Mouse (Mus musculus): Measurements from ENCODE around the gene Upk3bl. TPM values are rescaled to one million over a fixed set of nuclear protein-coding genes. Genes with fewer than 3 reads are reported as not detected.
"Not testable (repeated sequence)": the region's sequence is repeated elsewhere in the genome, so short reads cannot be mapped to it uniquely, and the experiment has no call there.

Upk3bl gene
- polyA plus RNA-seq, 1 experiment from 2014 or later, result not detected

GRCm38 (mm10) chr5:136095089-136095488 is 40.8 kb downstream of the Upk3bl start:
- H3K4me3 ChIP-seq, result no peak overlapping the region
- 72% methylated on average over 7 of the region's 7 CpGs for WGBS

GRCm38 (mm10) chr5:136098536-136098935 is 44.2 kb downstream of the Upk3bl start:
- H3K4me1 ChIP-seq (replicated peaks), result peaks cover 15% of the 10 kb centered on the region
- H3K36me3 ChIP-seq, result no peaks in the 10 kb centered on the region
- ATAC-seq (ENCODE audit: low FRiP score), result no peak
- H3K9me3 ChIP-seq, result no peaks in the 10 kb centered on the region
- peaks cover 26% of the 10 kb centered on the region for H3K27me3 ChIP-seq
- no peak overlapping the region for H3K9ac ChIP-seq
- H3K4me2 ChIP-seq, result no peak overlapping the region
- H3K27ac ChIP-seq, result no peak overlapping the region
- 88% methylated on average over 10 of the region's 10 CpGs for WGBS
- H3K4me3 ChIP-seq, result no peak overlapping the region

More at GRCm38 (mm10) chr5:136095089-136095488, 40.8 kb downstream of the Upk3bl start:
- H3K4me2 ChIP-seq, result no peak overlapping the region
- H3K4me1 ChIP-seq (replicated peaks), result 0 out of 2 replicates have a peak, but pooled peaks cover 3% of the 10 kb centered on the region
- H3K27me3 ChIP-seq, result peaks cover 16% of the 10 kb centered on the region; the same call in 1 of the 2 replicates
- H3K36me3 ChIP-seq, result no peaks in the 10 kb centered on the region
- no peak overlapping the region for H3K9ac ChIP-seq
- H3K9me3 ChIP-seq, result no peaks in the 10 kb centered on the region
- no peak for ATAC-seq (ENCODE audit: low FRiP score)
- no peak overlapping the region for H3K27ac ChIP-seq

GRCm38 (mm10) chr5:136102099-136102820 is 48.0 kb downstream of the Upk3bl start:
- ATAC-seq (ENCODE audit: low FRiP score), result peak; percentile 87
- 5% methylated on average over 41 of the region's 41 CpGs for WGBS

GRCm38 (mm10) chr5:136104511-136104910 is 50.2 kb downstream of the Upk3bl start:
- Histone ChIP-seq H3K27me3 (peaks cover 46% of the 10 kb centered on the region), H3K36me3 (peaks cover 4% of the 10 kb centered on the region; the same call in 1 of the 2 replicates), H3K4me3 (no peak overlapping the region), H3K9me3 (0 out of 2 replicates have a peak, but pooled peaks cover 5% of the 10 kb centered on the region), H3K27ac (no peak overlapping the region), H3K9ac (no peak overlapping the region), H3K4me2 (no peak overlapping the region), H3K4me1 (replicated peaks) (peaks cover 12% of the 10 kb centered on the region)
- 92% methylated on average over 5 of the region's 5 CpGs for WGBS
- no peak for ATAC-seq (ENCODE audit: low FRiP score)

More at GRCm38 (mm10) chr5:136102099-136102820, 48.0 kb downstream of the Upk3bl start:
- peak overlapping the region; percentile 60 for H3K27ac ChIP-seq
- H3K9me3 ChIP-seq, result 0 out of 2 replicates have a peak, but pooled peaks cover 5% of the 10 kb centered on the region
- peaks cover 4% of the 10 kb centered on the region; the same call in 1 of the 2 replicates for H3K36me3 ChIP-seq
- H3K4me1 ChIP-seq (replicated peaks), result peaks cover 12% of the 10 kb centered on the region
- H3K9ac ChIP-seq, result peak overlapping the region; percentile 70
- H3K4me3 ChIP-seq, result peak overlapping the region; percentile 44
- H3K27me3 ChIP-seq, result peaks cover 44% of the 10 kb centered on the region
- H3K4me2 ChIP-seq, result peak overlapping the region; percentile 75

- WGBS, result 55% methylated on average over 2 of the region's 2 CpGs
- Histone ChIP-seq H3K36me3 (peaks cover 4% of the 10 kb centered on the region; the same call in 1 of the 2 replicates), H3K4me3 (no peak overlapping the region), H3K9ac (no peak overlapping the region), H3K9me3 (0 out of 2 replicates have a peak, but pooled peaks cover 5% of the 10 kb centered on the region), H3K27me3 (peaks cover 20% of the 10 kb centered on the region), H3K4me2 (no peak overlapping the region), H3K27ac (no peak overlapping the region), H3K4me1 (replicated peaks) (no peaks in the 10 kb centered on the region)
- no peak for ATAC-seq (ENCODE audit: low FRiP score)
Observed at GRCm38 (mm10) chr5:136108486-136108885, 54.2 kb downstream of the Upk3bl start.

- no peak for ATAC-seq (ENCODE audit: low FRiP score)
- peaks cover 16% of the 10 kb centered on the region; the same call in 1 of the 2 replicates for H3K27me3 ChIP-seq
- no peak overlapping the region for H3K27ac ChIP-seq
- 89% methylated on average over 3 of the region's 3 CpGs for WGBS
- H3K9ac ChIP-seq, result no peak overlapping the region
- H3K4me2 ChIP-seq, result no peak overlapping the region
- peaks cover 4% of the 10 kb centered on the region; the same call in 1 of the 2 replicates for H3K36me3 ChIP-seq
- H3K9me3 ChIP-seq, result 0 out of 2 replicates have a peak, but pooled peaks cover 5% of the 10 kb centered on the region
- H3K4me1 ChIP-seq (replicated peaks), result no peaks in the 10 kb centered on the region
- H3K4me3 ChIP-seq, result no peak overlapping the region
Observed at GRCm38 (mm10) chr5:136109042-136109441, 54.8 kb downstream of the Upk3bl start.

GRCm38 (mm10) chr5:136113546-136113945 is 59.3 kb downstream of the Upk3bl start:
- WGBS, result 47% methylated on average over 4 of the region's 4 CpGs
- peaks cover 23% of the 10 kb centered on the region for H3K4me1 ChIP-seq (replicated peaks)
- H3K27me3 ChIP-seq; H3K4me3 ChIP-seq; H3K9ac ChIP-seq; H3K36me3 ChIP-seq; H3K4me2 ChIP-seq; H3K9me3 ChIP-seq; H3K27ac ChIP-seq; ATAC-seq (ENCODE audit: low FRiP score): not testable (repeated sequence)

Small RNA genes within 50 kb of the gene (microRNA-seq; reads per million reads assigned to microRNA genes)
- gene Mir7035, result not detected

Other genes starting within 250 kb of the Upk3bl start
- gene Srrm3, start 247.6 kb upstream of the Upk3bl start, polyA plus RNA-seq (2015; fragmentation: Nextera tagmentation; extraction: Ambion mirVana), result 88.0 and 90.6 TPM in 2 replicates
- gene Hspb1, start 166.6 kb upstream of the Upk3bl start, polyA plus RNA-seq (2015; fragmentation: Nextera tagmentation; extraction: Ambion mirVana), result 8.9 and 10.3 TPM in 2 replicates
- 646 and 674 TPM in 2 replicates for gene Ywhag, start 119.9 kb upstream of the Upk3bl start, polyA plus RNA-seq (2015; fragmentation: Nextera tagmentation; extraction: Ambion mirVana)
- gene Ssc4d, start 80.0 kb upstream of the Upk3bl start, polyA plus RNA-seq (2015; fragmentation: Nextera tagmentation; extraction: Ambion mirVana), result 0.61 and 1.4 TPM in 2 replicates
- gene Zp3, start 74.4 kb upstream of the Upk3bl start, polyA plus RNA-seq (2015; fragmentation: Nextera tagmentation; extraction: Ambion mirVana), result 0.17 TPM in 1 of 2 replicates, not detected in the other
- 25.6 and 28.3 TPM in 2 replicates for gene Dtx2, start 59.7 kb upstream of the Upk3bl start, polyA plus RNA-seq (2015; fragmentation: Nextera tagmentation; extraction: Ambion mirVana)
- 0.04 and 0.09 TPM in 2 replicates for gene Upk3b, start 16.0 kb upstream of the Upk3bl start, polyA plus RNA-seq (2015; fragmentation: Nextera tagmentation; extraction: Ambion mirVana)
- 16.2 and 17.3 TPM in 2 replicates for gene Rasa4, start 29.4 kb downstream of the Upk3bl start, polyA plus RNA-seq (2015; fragmentation: Nextera tagmentation; extraction: Ambion mirVana)
- 231 and 236 TPM in 2 replicates for gene Polr2j, start 62.1 kb downstream of the Upk3bl start, polyA plus RNA-seq (2015; fragmentation: Nextera tagmentation; extraction: Ambion mirVana)
- 27.7 and 28.2 TPM in 2 replicates for gene Lrwd1, start 81.6 kb downstream of the Upk3bl start, polyA plus RNA-seq (2015; fragmentation: Nextera tagmentation; extraction: Ambion mirVana)
- gene Alkbh4, start 81.7 kb downstream of the Upk3bl start, polyA plus RNA-seq (2015; fragmentation: Nextera tagmentation; extraction: Ambion mirVana), result 24.6 and 26.9 TPM in 2 replicates
- 33.5 and 34.0 TPM in 2 replicates for gene Orai2, start 116.2 kb downstream of the Upk3bl start, polyA plus RNA-seq (2015; fragmentation: Nextera tagmentation; extraction: Ambion mirVana)
- 66.5 and 67.9 TPM in 2 replicates for gene Prkrip1, start 144.5 kb downstream of the Upk3bl start, polyA plus RNA-seq (2015; fragmentation: Nextera tagmentation; extraction: Ambion mirVana)
- gene Sh2b2, start 192.1 kb downstream of the Upk3bl start, polyA plus RNA-seq (2015; fragmentation: Nextera tagmentation; extraction: Ambion mirVana), result 22.2 and 25.5 TPM in 2 replicates

All from hindbrain, embryonic 13.5 days (tissue).